Mouse (Mus musculus): ENCODE measurements around the gene Kdm4c.
"Not testable (repeated sequence)": the region's sequence is repeated elsewhere in the genome, so short reads cannot be mapped to it uniquely, and the experiment has no call there.

Gene Kdm4c

DNA sequence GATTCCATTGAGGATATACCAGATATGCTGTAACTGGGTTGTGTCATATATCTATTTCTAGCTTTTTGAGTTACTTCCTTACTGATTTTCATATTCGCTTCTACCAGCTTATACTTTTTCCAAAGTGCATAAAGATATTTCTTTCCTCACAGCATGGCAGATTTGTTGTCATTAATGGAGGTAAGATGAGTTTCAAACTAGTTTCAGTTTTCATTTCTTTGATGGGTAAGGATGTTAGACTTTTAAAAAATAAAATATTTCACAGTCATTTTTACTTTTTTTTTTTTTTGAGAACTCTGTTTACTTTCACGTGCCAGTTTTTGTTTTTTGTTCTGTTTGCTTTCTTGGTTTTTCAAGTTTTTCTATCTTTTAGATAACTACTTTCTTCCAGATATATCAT is 70.6 kb downstream of the Kdm4c start:
- no peak for DNase-seq (ENCODE audit: low spot score in 2 of 2)

DNA sequence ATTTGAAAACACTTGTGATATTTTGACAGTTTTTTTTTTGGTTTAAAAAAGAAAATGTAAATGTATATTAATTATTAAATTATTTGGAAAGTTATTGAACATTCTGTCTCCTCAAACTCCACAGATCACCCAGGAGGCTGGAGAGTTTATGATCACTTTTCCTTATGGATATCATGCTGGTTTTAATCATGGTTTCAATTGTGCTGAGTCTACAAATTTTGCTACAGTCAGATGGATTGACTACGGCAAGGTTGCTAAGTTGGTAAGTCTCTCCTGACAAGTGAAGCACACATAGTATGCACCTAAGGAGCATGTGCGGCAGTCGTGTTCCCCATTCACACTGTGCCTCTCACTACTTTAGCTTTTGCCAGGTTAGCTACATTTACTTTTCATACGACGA is 73.1 kb downstream of the Kdm4c start:
- DNase-seq (ENCODE audit: low spot score in 2 of 2) = no peak

DNA sequence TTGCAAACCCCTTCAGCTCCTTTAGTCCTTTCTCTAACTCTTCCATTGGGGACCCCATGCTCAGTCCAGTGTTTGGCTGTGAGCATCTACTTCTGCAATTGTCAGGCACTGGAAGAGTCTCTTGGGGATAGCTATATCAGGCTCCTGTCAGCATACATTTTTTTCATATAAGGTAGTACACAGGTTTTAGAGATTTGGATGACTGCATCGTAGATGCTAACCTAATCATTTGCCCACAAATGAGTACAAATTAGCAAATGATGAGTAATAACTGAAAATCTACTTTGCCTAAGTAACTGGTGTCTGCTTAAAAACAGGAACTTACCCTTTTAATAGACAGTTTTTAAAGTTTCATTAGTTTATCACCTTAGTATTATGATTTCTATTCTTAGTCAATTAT is 77.0 kb downstream of the Kdm4c start:
- DNase-seq (ENCODE audit: low spot score in 2 of 2) = no peak

- DNase-seq (ENCODE audit: low spot score in 2 of 2) = no peak
These were observed 115.2 kb downstream of the Kdm4c start for GRCm38 (mm10) chr4:74357479-74357878.

- no peak for DNase-seq (ENCODE audit: low spot score in 2 of 2)
These were observed 118.0 kb downstream of the Kdm4c start for GRCm38 (mm10) chr4:74360274-74360673.

DNA sequence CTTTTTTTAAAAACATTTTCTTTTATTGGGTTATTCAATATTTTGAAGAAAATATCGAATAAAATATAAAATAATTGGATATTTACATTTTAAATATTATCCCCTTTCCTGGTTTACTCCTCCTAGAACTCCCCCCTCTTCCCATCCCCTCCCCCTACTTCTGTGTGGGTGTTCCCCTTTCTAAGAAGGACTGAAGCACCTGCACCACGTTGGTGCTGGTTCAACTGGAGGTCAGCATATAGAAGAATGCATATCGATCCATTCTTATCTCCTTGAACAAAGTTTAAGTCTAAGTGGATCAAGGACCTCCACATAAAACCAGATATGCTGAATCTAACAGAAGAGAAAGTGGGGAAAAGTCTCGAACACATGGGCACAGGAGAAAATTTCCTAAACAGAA is 144.3 kb downstream of the Kdm4c start:
- no peak for DNase-seq (ENCODE audit: low spot score in 2 of 2)

DNA sequence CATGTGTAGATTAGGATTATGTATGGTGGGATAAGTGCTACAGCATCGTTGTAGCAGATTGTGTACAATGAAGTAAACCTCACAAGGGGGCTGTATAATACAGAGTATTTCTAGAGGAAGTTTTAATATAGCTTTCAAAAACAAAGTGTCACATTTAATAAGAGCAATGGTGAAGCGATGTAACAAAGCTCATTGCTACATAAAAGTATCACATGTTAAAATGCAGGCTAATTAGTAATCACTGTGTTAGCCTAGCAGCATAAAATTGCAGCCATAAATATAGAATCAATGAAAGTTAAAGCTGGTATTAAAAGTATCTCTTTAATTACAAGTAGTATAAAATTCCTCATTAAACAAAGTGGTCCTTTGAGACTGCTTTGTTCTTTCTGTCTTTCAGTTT is 150.9 kb downstream of the Kdm4c start:
- DNase-seq (ENCODE audit: low spot score in 2 of 2) = no peak

DNA sequence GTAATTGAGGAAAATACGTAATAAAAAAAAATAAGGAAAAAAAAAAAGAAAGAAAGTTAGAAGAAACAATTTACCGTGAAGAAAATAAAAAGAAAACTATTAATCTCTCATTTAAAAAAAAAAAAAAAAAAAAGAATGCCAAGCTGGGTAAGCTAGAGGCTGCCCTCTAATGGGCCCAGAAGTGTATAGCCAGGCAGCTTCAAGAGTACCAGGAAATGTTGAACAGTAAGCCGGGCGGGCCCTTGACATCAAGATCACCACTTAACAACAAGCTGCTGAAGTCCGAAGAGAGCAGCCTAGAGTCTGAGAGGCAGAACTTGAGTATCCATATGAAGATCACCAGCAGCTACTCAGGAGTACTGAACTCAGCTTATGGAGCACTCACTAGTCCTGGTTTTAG is 154.3 kb downstream of the Kdm4c start:
- DNase-seq (ENCODE audit: low spot score in 2 of 2) = no peak

GRCm38 (mm10) chr4:74401617-74402313 is 159.5 kb downstream of the Kdm4c start:
- not testable (repeated sequence) for DNase-seq (ENCODE audit: low spot score in 2 of 2)

DNA sequence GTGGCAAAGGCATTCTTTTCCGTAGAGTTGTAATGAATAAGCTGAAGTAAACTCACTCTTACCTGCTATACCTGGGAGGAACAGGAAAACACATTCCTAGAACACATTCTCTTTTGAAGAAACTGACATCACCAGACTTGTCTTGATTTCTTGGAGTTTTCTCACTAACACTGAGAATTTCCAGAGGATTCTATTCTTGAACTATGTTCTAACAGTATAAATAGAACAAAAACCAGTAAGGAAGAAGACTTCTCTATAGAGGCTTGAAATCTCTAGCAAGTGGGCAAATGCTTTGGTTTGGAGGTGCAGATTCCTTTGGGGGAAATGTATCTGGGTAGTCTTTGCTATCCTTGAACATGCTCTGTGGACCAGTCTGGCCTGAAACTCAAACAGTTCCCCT is 166.4 kb downstream of the Kdm4c start:
- no peak for DNase-seq (ENCODE audit: low spot score in 2 of 2)

- DNase-seq (ENCODE audit: low spot score in 2 of 2) = no peak
These were observed 177.5 kb downstream of the Kdm4c start for GRCm38 (mm10) chr4:74419794-74420193.

All from heart, adult 9 months (tissue).